Comparison of ENCODE assay signal across 26 mouse cellular contexts in the genomic region with DNA sequence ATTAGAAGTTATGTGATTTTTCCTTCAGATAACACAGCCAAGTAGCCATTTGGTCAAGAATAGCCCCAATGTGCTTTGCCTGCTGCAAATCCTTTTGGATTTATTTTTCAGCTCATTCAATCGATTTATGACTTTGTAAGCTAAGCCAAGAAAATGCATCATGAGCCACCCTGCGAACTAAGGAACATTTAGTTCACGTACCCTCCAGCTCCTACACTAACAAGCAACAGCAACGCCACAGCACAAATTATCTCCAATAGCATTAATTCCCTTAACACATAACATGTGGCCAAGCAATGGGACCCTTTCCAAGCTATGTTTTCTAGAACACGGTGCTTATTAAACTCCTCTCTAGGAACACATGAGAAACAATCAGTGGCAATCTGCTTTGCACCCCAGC.
DNase-seq lines count a peak whose midpoint lies in the region; ATAC-seq and TF ChIP-seq lines count a peak whose summit lies in the region.
"Had no signal": no experiment of that assay in that cellular context is flagged by ENCODE, and none has a peak within 500 bp of the region (broad histone marks: within the 10 kb centered on the region; RNA-seq: fewer than 3 reads in every experiment).

No protein-coding gene starts in this region.

- TF ChIP-seq CTCF in kidney, postnatal 0 days (IDR thresholded peaks at IDR 0.05; ENCODE audit: low read depth): no peak
- no peak for TF ChIP-seq CTCF in midbrain, postnatal 0 days (IDR thresholded peaks at IDR 0.05)

- H3K4me2 ChIP-seq in forebrain, embryonic 16.5 days (ENCODE audit: low read length): no peak overlapping the region
- no peak overlapping the region for H3K4me2 ChIP-seq in forebrain, embryonic 13.5 days
- H3K4me2 ChIP-seq in kidney, postnatal 0 days (ENCODE audit: low read length): no peak overlapping the region
- no peak overlapping the region for H3K4me2 ChIP-seq in embryonic facial prominence, embryonic 14.5 days (ENCODE audit: low read depth, low read length)
- H3K4me2 ChIP-seq in midbrain, postnatal 0 days (ENCODE audit: low read depth, low read length, poor library complexity, severe bottlenecking): no peak overlapping the region
- H3K4me2 ChIP-seq: embryonic facial prominence, embryonic 15.5 days; heart, embryonic 13.5 days; limb, embryonic 13.5 days; liver, embryonic 13.5 days; lung, embryonic 15.5 days; neural tube, embryonic 12.5 days had no signal

- H3K27ac ChIP-seq in forebrain, embryonic 16.5 days (ENCODE audit: low read length): no peak overlapping the region
- H3K27ac ChIP-seq in forebrain, embryonic 13.5 days: no peak overlapping the region
- no peak overlapping the region for H3K27ac ChIP-seq in kidney, postnatal 0 days
- H3K27ac ChIP-seq in embryonic facial prominence, embryonic 14.5 days (replicated peaks; ENCODE audit: low read depth, low read length): 0 out of 2 replicates have a peak overlapping the region, but pooled peaks have one; percentile 16
- no peak overlapping the region for H3K27ac ChIP-seq in midbrain, postnatal 0 days (ENCODE audit: low read depth, low read length)
- H3K27ac ChIP-seq: embryonic facial prominence, embryonic 15.5 days; heart, embryonic 13.5 days; hindbrain, postnatal 0 days; limb, embryonic 13.5 days; liver, embryonic 13.5 days; lung, embryonic 15.5 days; neural tube, embryonic 12.5 days had no signal

- H3K4me3 ChIP-seq in forebrain, embryonic 16.5 days (replicated peaks; ENCODE audit: low read length): no peak overlapping the region
- no peak overlapping the region for H3K4me3 ChIP-seq in forebrain, embryonic 13.5 days
- H3K4me3 ChIP-seq in kidney, postnatal 0 days (replicated peaks; ENCODE audit: low read depth, low read length): no peak overlapping the region
- no peak overlapping the region for H3K4me3 ChIP-seq in embryonic facial prominence, embryonic 14.5 days (ENCODE audit: low read depth, low read length)
- H3K4me3 ChIP-seq in midbrain, postnatal 0 days (ENCODE audit: low read depth, low read length): no peak overlapping the region
- H3K4me3 ChIP-seq: embryonic facial prominence, embryonic 15.5 days; heart, embryonic 13.5 days; limb, embryonic 13.5 days; liver, embryonic 13.5 days; lung, embryonic 15.5 days; neural tube, embryonic 12.5 days had no signal

- H3K9me3 ChIP-seq in forebrain, embryonic 16.5 days (ENCODE audit: control insufficient read depth, low read length): no peaks in the 10 kb centered on the region
- no peaks in the 10 kb centered on the region for H3K9me3 ChIP-seq in forebrain, embryonic 13.5 days (replicated peaks)
- no peaks in the 10 kb centered on the region for H3K9me3 ChIP-seq in kidney, postnatal 0 days (replicated peaks; ENCODE audit: low read length)
- no peaks in the 10 kb centered on the region for H3K9me3 ChIP-seq in embryonic facial prominence, embryonic 14.5 days (ENCODE audit: control insufficient read depth, low read length)
- no peaks in the 10 kb centered on the region for H3K9me3 ChIP-seq in midbrain, postnatal 0 days (ENCODE audit: low read length)
- H3K9me3 ChIP-seq: embryonic facial prominence, embryonic 15.5 days; heart, embryonic 13.5 days; limb, embryonic 13.5 days; liver, embryonic 13.5 days; lung, embryonic 15.5 days; neural tube, embryonic 12.5 days had no signal

- peak; percentile 24 for DNase-seq in kidney, postnatal 0 days (ENCODE audit: low spot score)
- no peak for DNase-seq in kidney, postnatal 4 days
- DNase-seq in NIH3T3 (ENCODE audit: low read depth): peak; percentile 5
- peak; percentile 53 for DNase-seq in embryonic facial prominence, embryonic 14.5 days (ENCODE audit: low spot score)
- no peak for DNase-seq in midbrain, postnatal 0 days (ENCODE audit: low spot score)
- DNase-seq: cerebellum, adult 11-12 months; cerebellum, postnatal 10 days; gastrocnemius, postnatal 14 days; heart, adult 18-20 months; heart, postnatal 14 days; liver, embryonic 13.5 days; lung, postnatal 4 days; midbrain, embryonic 14.5 days; right cerebral cortex, postnatal 14 days; spleen, adult 18-20 months; thymus, postnatal 14 days had no signal

- no peaks in the 10 kb centered on the region for H3K27me3 ChIP-seq in forebrain, embryonic 16.5 days (replicated peaks; ENCODE audit: control insufficient read depth, insufficient read depth, low read length)
- no peaks in the 10 kb centered on the region for H3K27me3 ChIP-seq in forebrain, embryonic 13.5 days
- no peaks in the 10 kb centered on the region for H3K27me3 ChIP-seq in kidney, postnatal 0 days (ENCODE audit: insufficient read depth, low read length)
- no peaks in the 10 kb centered on the region for H3K27me3 ChIP-seq in embryonic facial prominence, embryonic 14.5 days (replicated peaks; ENCODE audit: control insufficient read depth, insufficient read depth, low read length)
- no peaks in the 10 kb centered on the region for H3K27me3 ChIP-seq in midbrain, postnatal 0 days (ENCODE audit: insufficient read depth, low read length)
- H3K27me3 ChIP-seq: embryonic facial prominence, embryonic 15.5 days; heart, embryonic 13.5 days; limb, embryonic 13.5 days; liver, embryonic 13.5 days; lung, embryonic 15.5 days; neural tube, embryonic 12.5 days had no signal

- peak; percentile 20; the same call in 1 of the 2 replicates for ATAC-seq in forebrain, embryonic 16.5 days
- ATAC-seq in forebrain, embryonic 13.5 days: no peak
- no peak for ATAC-seq in kidney, postnatal 0 days (replicated peaks; ENCODE audit: low FRiP score, low read depth)
- ATAC-seq in embryonic facial prominence, embryonic 14.5 days (ENCODE audit: low read depth): no peak
- no peak for ATAC-seq in midbrain, postnatal 0 days (ENCODE audit: low FRiP score)
- ATAC-seq: hindbrain, postnatal 0 days; intestine, postnatal 0 days; Patski had no signal

- WGBS in forebrain, embryonic 16.5 days: 64% methylated on average over 5 of the region's 5 CpGs
- WGBS in forebrain, embryonic 13.5 days: 86% methylated on average over 5 of the region's 5 CpGs
- WGBS in kidney, postnatal 0 days: 34% methylated on average over 5 of the region's 5 CpGs
- 52% methylated on average over 5 of the region's 5 CpGs for WGBS in embryonic facial prominence, embryonic 14.5 days
- 86% methylated on average over 5 of the region's 5 CpGs for WGBS in midbrain, postnatal 0 days

- no peaks in the 10 kb centered on the region for H3K4me1 ChIP-seq in forebrain, embryonic 16.5 days (replicated peaks; ENCODE audit: control insufficient read depth, insufficient read depth, low read length)
- no peaks in the 10 kb centered on the region for H3K4me1 ChIP-seq in forebrain, embryonic 13.5 days
- 0 out of 2 replicates have a peak, but pooled peaks cover 6% of the 10 kb centered on the region for H3K4me1 ChIP-seq in kidney, postnatal 0 days (replicated peaks; ENCODE audit: insufficient read depth, low read length)
- 0 out of 2 replicates have a peak, but pooled peaks cover 4% of the 10 kb centered on the region for H3K4me1 ChIP-seq in embryonic facial prominence, embryonic 14.5 days (ENCODE audit: control insufficient read depth, insufficient read depth, low read length)
- no peaks in the 10 kb centered on the region for H3K4me1 ChIP-seq in midbrain, postnatal 0 days (ENCODE audit: insufficient read depth, low read length)
- H3K4me1 ChIP-seq: embryonic facial prominence, embryonic 15.5 days; heart, embryonic 13.5 days; liver, embryonic 13.5 days; lung, embryonic 15.5 days; neural tube, embryonic 12.5 days had no signal

- H3K36me3 ChIP-seq in forebrain, embryonic 16.5 days (ENCODE audit: control insufficient read depth, insufficient read depth): no peaks in the 10 kb centered on the region
- no peaks in the 10 kb centered on the region for H3K36me3 ChIP-seq in forebrain, embryonic 13.5 days (ENCODE audit: poor library complexity, severe bottlenecking)
- H3K36me3 ChIP-seq in kidney, postnatal 0 days (ENCODE audit: insufficient read depth, low read length): no peaks in the 10 kb centered on the region
- no peaks in the 10 kb centered on the region for H3K36me3 ChIP-seq in embryonic facial prominence, embryonic 14.5 days (ENCODE audit: control insufficient read depth, insufficient read depth, low read length)
- H3K36me3 ChIP-seq in midbrain, postnatal 0 days (ENCODE audit: insufficient read depth, low read length): no peaks in the 10 kb centered on the region
- H3K36me3 ChIP-seq: embryonic facial prominence, embryonic 15.5 days; heart, embryonic 13.5 days; limb, embryonic 13.5 days; liver, embryonic 13.5 days; lung, embryonic 15.5 days; neural tube, embryonic 12.5 days had no signal

- H3K9ac ChIP-seq in forebrain, embryonic 16.5 days (replicated peaks; ENCODE audit: low read depth, low read length): no peak overlapping the region
- H3K9ac ChIP-seq in forebrain, embryonic 13.5 days: no peak overlapping the region
- H3K9ac ChIP-seq in kidney, postnatal 0 days (ENCODE audit: low read depth, low read length): no peak overlapping the region
- no peak overlapping the region for H3K9ac ChIP-seq in embryonic facial prominence, embryonic 14.5 days (ENCODE audit: low read depth, low read length)
- no peak overlapping the region for H3K9ac ChIP-seq in midbrain, postnatal 0 days (replicated peaks; ENCODE audit: low read length, poor library complexity, severe bottlenecking)
- H3K9ac ChIP-seq: embryonic facial prominence, embryonic 15.5 days; heart, embryonic 13.5 days; limb, embryonic 13.5 days; liver, embryonic 13.5 days; lung, embryonic 15.5 days; neural tube, embryonic 12.5 days had no signal

Comparison
In these comparisons a context has a peak if more than half of its experiments do, and no peak if none do; other contexts are left out.
1. DNase-seq: peak in kidney, postnatal 0 days (single experiment), NIH3T3 (single experiment) and embryonic facial prominence, embryonic 14.5 days (single experiment); none in kidney, postnatal 4 days (0 of 2) and midbrain, postnatal 0 days (single experiment).